Mouse (Mus musculus) C2C12 (cell line): ENCODE data around the gene Mkrn2os.

Experiments
- CEBPB ChIP-seq: IDR thresholded peaks from one replicate; pipeline ENCODE4 v1.6.1; 2011; ENCODE audit warnings: low read depth, mild to moderate bottlenecking, control low read depth, moderate library complexity
- CTCF ChIP-seq: IDR thresholded peaks from one replicate; pipeline ENCODE4 v1.5.1; 2011; ENCODE audit not compliant: control insufficient read depth, insufficient read depth, insufficient read length
- FOSL1 ChIP-seq: IDR thresholded peaks from one replicate; pipeline ENCODE4 v1.8.0; 2011; ENCODE audit warnings: mild to moderate bottlenecking, low read length; ENCODE audit not compliant: poor library complexity, insufficient read depth, severe bottlenecking
- MAX ChIP-seq: IDR thresholded peaks from one replicate; pipeline ENCODE4 v1.6.1; 2011; ENCODE audit warnings: mild to moderate bottlenecking, control low read depth
- USF1 ChIP-seq: IDR thresholded peaks from one replicate; pipeline ENCODE4 v1.6.1; 2011; ENCODE audit warnings: low read depth, mild to moderate bottlenecking, control low read depth, moderate library complexity

- no peak for TF ChIP-seq CTCF
- TF ChIP-seq CEBPB, result no peak
- TF ChIP-seq MAX, result no peak
- no peak for TF ChIP-seq USF1
- TF ChIP-seq FOSL1, result no peak
These were observed 46.1 kb downstream of the Mkrn2os start for GRCm38 (mm10) chr6:115546276-115546675.
